In genomic region chr17:71510297-71510696, GRCm38 (mm10) we compare ENCODE assay signal across 1 mouse cellular context.
TF ChIP-seq lines count a peak whose summit lies in the region.

No protein-coding gene starts in this region.

TF ChIP-seq in MEL, 35 proteins besides CTCF, POLR2A, EP300 and RAD21:
- 0 out of 2 replicates have a peak, but pooled peaks have one; percentile 23 for TF ChIP-seq ZNF384 (IDR thresholded peaks at IDR 0.05; ENCODE audit: low read depth, low read length)
- no peak for TF ChIP-seq BHLHE40 (IDR thresholded peaks at IDR 0.05; ENCODE audit: borderline replicate concordance, low read depth, low read length)
- no peak for TF ChIP-seq HCFC1 (IDR thresholded peaks at IDR 0.05; ENCODE audit: low read depth, low read length)
